Mouse (Mus musculus) liver, embryonic 11.5 days (tissue): ENCODE results near the gene Ak1. TPM values are rescaled to one million over a fixed set of nuclear protein-coding genes. Genes with fewer than 3 reads are reported as not detected.

Experiments
- ATAC-seq: fragments of 200-750 bp; cut with Nextera tagmentation; replicated peaks from 2 replicates; pipeline ENCODE4 v1.8.0; 2017; ENCODE audit warnings: moderate number of reproducible peaks, mild to moderate bottlenecking, moderate TSS enrichment, moderate library complexity; ENCODE audit not compliant: low FRiP score
- DNase-seq: peaks from one replicate; pipeline ENCODE4 v3.0.0-alpha.2; 2017; ENCODE audit warnings: low spot score
- H3K27ac ChIP-seq: fragments of 300-500 bp; sonication (generic); 2 replicates; pipeline ENCODE4 v1.5.1; 2014; ENCODE audit warnings: mild to moderate bottlenecking, low read depth, low read length, control low read depth
- H3K27me3 ChIP-seq: fragments of 300-500 bp; sonication (generic); replicated peaks from 2 replicates; pipeline ENCODE4 v1.6.1; 2014; ENCODE audit warnings: low read length, mixed read lengths; ENCODE audit not compliant: control insufficient read depth, insufficient read depth
- H3K36me3 ChIP-seq: fragments of 300-500 bp; sonication (generic); 2 replicates; pipeline ENCODE4 v1.6.1; 2014; ENCODE audit warnings: mild to moderate bottlenecking, low read length, moderate library complexity, mixed read lengths; ENCODE audit not compliant: control insufficient read depth, insufficient read depth
- H3K4me1 ChIP-seq: fragments of 300-500 bp; sonication (generic); replicated peaks from 2 replicates; pipeline ENCODE4 v1.6.1; 2014; ENCODE audit warnings: low read length, mixed read lengths; ENCODE audit not compliant: control insufficient read depth, insufficient read depth
- H3K4me2 ChIP-seq: fragments of 300-500 bp; sonication (generic); 2 replicates; pipeline ENCODE4 v1.6.1; 2014; ENCODE audit warnings: mild to moderate bottlenecking, control low read depth, moderate library complexity
- H3K4me3 ChIP-seq: fragments of 300-500 bp; sonication (generic); 2 replicates; pipeline ENCODE4 v1.5.1; 2014; ENCODE audit warnings: low read depth, low read length, control low read depth
- H3K9ac ChIP-seq: fragments of 300-500 bp; sonication (generic); 2 replicates; pipeline ENCODE4 v1.6.1; 2014; ENCODE audit warnings: low read depth, low read length, control low read depth
- H3K9me3 ChIP-seq: fragments of 300-500 bp; sonication (generic); 2 replicates; pipeline ENCODE4 v1.6.1; 2016; ENCODE audit warnings: low read length, inconsistent platforms, mixed read lengths; ENCODE audit not compliant: control insufficient read depth
- WGBS: fragments of 180-500 bp; shearing (Covaris S2); extraction: QIAGEN DNeasy Blood & Tissue Kit; methylation state at CpG from one replicate; pipeline ENCODE4 v1.1.7; 2014; 5-methylcytosine and 5-hydroxymethylcytosine counted together
- polyA plus RNA-seq: library from polyadenylated mRNA; unstranded; fragments of >200 nt; fragmentation: Nextera tagmentation; extraction: Ambion mirVana; gene quantifications from 2 replicates; pipeline ENCODE4 v1.2.1, GENCODE M21; 2014

The Ak1 gene
- 6.7 and 8.3 TPM in 2 replicates for polyA plus RNA-seq

DNA sequence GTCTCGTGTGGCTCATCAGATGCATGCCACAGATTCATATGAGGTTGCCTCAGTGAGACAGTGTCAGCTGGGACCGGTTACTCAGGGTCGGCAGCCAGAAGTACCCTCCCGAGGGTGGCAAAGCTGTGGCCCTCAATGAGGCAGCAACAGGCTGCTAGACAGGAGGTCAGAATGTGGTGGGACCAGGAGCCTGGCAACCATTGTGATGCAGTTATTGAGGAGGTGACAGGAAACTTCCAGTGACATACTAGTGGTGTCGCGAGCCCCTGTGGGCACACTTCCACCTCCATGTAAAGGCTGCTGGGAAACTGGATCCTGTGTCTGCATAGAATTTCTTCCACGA is at the start of gene Ak1:
Gene Ak1 (plus strand): TSS at position 242 of the 343 bp plus-strand sequence.
- DNase-seq (no peak), ATAC-seq (no peak)
- 47% methylated on average over 7 of the region's 7 CpGs for WGBS
- Histone ChIP-seq H3K9me3 (no peaks in the 10 kb centered on the region), H3K9ac (0 out of 2 replicates have a peak within 1 kb of the TSS, but pooled peaks have one; percentile 5), H3K4me1 (peaks cover 46% of the 10 kb centered on the region), H3K4me3 (no peak within 1 kb of the TSS), H3K27me3 (no peaks in the 10 kb centered on the region), H3K27ac (peak within 1 kb of the TSS; percentile 64), H3K36me3 (peaks cover 23% of the 10 kb centered on the region), H3K4me2 (0 out of 2 replicates have a peak within 1 kb of the TSS, but pooled peaks have one; percentile 23)

DNA sequence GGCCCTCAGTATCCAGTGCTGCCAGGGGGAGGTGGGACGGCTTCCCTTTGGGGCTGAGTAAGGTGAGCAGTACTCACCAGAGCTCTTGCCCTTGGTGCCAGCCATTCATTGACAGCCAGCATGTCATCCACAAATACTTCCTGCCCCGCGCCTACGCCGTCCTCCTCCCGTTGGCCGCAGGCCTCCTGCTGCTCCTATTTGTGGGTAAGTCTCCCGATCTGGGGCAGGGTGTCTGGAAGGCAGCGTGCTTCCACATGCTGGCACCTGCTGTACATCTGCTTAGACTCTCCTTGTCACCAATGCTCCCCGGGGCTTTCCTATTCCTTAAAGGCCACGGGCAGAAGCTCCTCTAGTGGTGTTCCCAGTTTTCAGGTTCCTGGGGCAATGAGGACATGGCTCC is 49.4 kb upstream of the Ak1 start:
- Histone ChIP-seq H3K27ac (no peak overlapping the region), H3K36me3 (peaks cover 7% of the 10 kb centered on the region), H3K4me2 (peak overlapping the region; percentile 81), H3K27me3 (peaks cover 12% of the 10 kb centered on the region), H3K4me3 (no peak overlapping the region; the same call in 1 of the 2 replicates), H3K9me3 (no peaks in the 10 kb centered on the region), H3K4me1 (peaks cover 14% of the 10 kb centered on the region), H3K9ac (no peak overlapping the region; the same call in 1 of the 2 replicates)
- WGBS = 90% methylated on average over 11 of the region's 11 CpGs
- no peak for ATAC-seq
- no peak for DNase-seq

DNA sequence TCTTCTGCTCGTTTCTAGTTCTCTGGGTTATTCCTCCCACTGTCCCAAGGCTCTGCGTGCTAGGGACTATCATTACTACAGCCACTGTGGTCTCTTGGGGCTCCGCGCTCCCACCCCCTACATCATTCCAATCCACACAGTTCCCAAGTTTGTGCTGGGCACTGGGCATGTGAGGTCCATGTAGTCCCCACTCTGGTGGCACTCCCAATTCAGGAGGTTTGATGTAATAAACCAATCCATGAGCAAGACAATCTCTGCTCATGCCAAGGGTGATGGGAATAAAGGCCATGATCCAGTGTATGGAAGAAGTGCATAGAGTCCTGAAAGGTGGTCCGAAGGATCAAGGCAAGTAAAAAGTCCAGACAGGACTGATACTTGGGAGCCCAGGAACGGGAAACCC is 47.1 kb upstream of the Ak1 start, which contains the start of gene Pip5kl1:
Gene Pip5kl1 (plus strand): TSS at position 301 of the 400 bp plus-strand sequence.
- 80% methylated on average over 6 of the region's 6 CpGs for WGBS
- ATAC-seq (no peak), DNase-seq (no peak)
- 0 out of 2 replicates have a peak, but pooled peaks cover 4% of the 10 kb centered on the region for H3K36me3 ChIP-seq
- H3K27me3 ChIP-seq = peaks cover 32% of the 10 kb centered on the region
- peak within 1 kb of the TSS; percentile 42 for H3K4me3 ChIP-seq
- H3K27ac ChIP-seq = no peak within 1 kb of the TSS
- H3K9me3 ChIP-seq = no peaks in the 10 kb centered on the region
- H3K4me2 ChIP-seq = peak within 1 kb of the TSS; percentile 79
- no peak within 1 kb of the TSS for H3K9ac ChIP-seq
- H3K4me1 ChIP-seq = peaks cover 14% of the 10 kb centered on the region

DNA sequence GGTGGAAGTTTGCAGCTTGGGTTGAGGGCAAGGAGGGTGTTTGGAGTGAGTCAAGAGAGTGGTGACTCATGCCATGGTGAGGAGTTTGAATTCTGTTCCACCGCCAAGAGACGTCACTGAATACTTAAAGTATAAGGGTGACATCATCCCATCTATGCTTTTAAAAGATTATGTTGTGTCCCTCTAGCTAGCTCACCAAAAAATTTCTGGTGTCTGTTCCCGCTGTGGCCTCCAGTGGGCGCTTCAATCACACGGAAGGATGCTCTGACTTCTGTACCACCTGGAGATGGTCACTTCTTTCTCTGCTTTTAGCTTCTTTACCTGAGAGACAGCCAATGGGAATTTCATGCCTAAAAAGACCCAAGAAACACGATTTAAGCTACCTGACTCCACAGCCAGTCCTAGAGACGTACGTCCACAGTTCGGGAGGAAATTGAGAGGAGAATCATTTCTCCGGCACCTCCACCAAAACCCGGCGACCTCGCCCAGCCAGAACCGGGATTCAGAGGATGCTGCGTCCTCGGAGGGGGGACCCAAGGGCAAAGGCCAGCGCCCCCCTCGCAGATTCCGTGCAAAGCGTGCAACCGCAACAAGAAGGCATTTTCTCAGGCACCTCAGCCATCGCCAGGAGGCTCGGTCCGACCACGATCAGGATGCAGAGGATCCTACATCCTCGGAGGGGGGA is 46.5 kb upstream of the Ak1 start:
- H3K4me3 ChIP-seq = peak overlapping the region; percentile 42
- H3K36me3 ChIP-seq = 0 out of 2 replicates have a peak, but pooled peaks cover 4% of the 10 kb centered on the region
- 8% methylated on average over 26 of the region's 26 CpGs for whole genome bisulfite sequencing
- no peak overlapping the region for H3K27ac ChIP-seq
- H3K9me3 ChIP-seq = no peaks in the 10 kb centered on the region
- no peak overlapping the region for H3K9ac ChIP-seq
- H3K4me2 ChIP-seq = peak overlapping the region; percentile 79
- ATAC-seq = no peak; the same call in 1 of the 2 replicates
- DNase-seq = no peak
- H3K4me1 ChIP-seq = peaks cover 14% of the 10 kb centered on the region
- peaks cover 37% of the 10 kb centered on the region for H3K27me3 ChIP-seq

DNA sequence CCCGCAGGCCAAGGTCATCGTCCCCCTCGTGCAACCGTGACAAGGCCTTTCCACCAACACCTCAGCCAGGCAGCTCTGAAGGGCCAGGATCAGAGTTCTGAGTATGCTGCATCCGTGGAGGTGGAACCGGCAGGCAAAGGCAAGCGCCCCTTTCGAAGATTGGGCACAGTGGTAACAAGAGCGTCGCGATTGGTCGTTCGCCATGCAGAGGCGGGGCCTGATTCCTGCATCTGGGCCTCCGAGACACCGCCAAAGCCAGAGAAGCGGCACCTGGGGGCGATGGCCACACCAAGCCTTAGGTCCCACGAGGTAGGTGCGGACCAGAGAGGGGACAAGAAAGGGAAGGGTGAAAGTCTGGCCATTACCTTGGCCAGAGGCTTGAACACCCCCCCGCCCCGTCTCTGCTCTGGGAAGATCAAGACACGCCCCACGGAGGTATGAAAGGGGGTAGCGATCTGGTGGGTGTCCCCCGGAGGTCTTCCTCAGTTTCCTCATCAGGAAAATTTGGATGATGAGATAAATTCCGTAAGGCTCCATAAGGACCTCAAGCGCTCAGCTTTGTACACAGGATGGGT is 45.9 kb upstream of the Ak1 start, which contains the start of gene 9430097D07Rik:
Gene 9430097D07Rik (minus strand): TSS at position 99 of the 575 bp plus-strand sequence.
- no peak within 1 kb of the TSS for H3K9ac ChIP-seq
- WGBS = 9% methylated on average over 28 of the region's 28 CpGs
- H3K4me2 ChIP-seq = peak within 1 kb of the TSS; percentile 79
- H3K4me3 ChIP-seq = peak within 1 kb of the TSS; percentile 42
- no peaks in the 10 kb centered on the region for H3K9me3 ChIP-seq
- H3K27me3 ChIP-seq = peaks cover 41% of the 10 kb centered on the region
- 0 out of 2 replicates have a peak, but pooled peaks cover 4% of the 10 kb centered on the region for H3K36me3 ChIP-seq
- H3K4me1 ChIP-seq = peaks cover 14% of the 10 kb centered on the region
- DNase-seq = no peak
- ATAC-seq = peak; percentile 56; the same call in 1 of the 2 replicates
- no peak within 1 kb of the TSS for H3K27ac ChIP-seq

DNA sequence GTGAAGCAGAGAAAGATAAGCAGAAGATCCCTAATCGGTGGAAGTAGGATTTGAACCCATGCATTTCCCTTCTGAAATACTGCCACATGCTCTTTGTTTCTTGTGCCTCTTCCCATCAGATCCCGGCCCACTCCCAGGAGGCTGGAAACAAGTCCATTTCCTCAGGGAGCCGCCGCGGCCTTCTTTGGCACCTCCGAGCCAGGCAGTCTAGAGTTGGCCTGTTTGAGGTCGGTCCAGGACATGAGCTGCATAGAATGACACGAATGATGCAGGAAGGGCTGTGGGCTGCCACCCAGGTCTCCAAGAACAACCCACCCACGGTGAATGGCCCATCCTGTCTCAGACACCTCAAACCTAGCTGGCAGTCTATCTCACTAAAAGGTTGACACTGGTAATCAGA is 45.0 kb upstream of the Ak1 start:
- Histone ChIP-seq H3K27ac (no peak overlapping the region), H3K36me3 (0 out of 2 replicates have a peak, but pooled peaks cover 4% of the 10 kb centered on the region), H3K9me3 (no peaks in the 10 kb centered on the region), H3K4me2 (no peak overlapping the region), H3K27me3 (peaks cover 41% of the 10 kb centered on the region), H3K4me1 (peaks cover 14% of the 10 kb centered on the region), H3K9ac (no peak overlapping the region), H3K4me3 (no peak overlapping the region)
- DNase-seq = no peak
- WGBS = 84% methylated on average over 9 of the region's 9 CpGs
- ATAC-seq = no peak

DNA sequence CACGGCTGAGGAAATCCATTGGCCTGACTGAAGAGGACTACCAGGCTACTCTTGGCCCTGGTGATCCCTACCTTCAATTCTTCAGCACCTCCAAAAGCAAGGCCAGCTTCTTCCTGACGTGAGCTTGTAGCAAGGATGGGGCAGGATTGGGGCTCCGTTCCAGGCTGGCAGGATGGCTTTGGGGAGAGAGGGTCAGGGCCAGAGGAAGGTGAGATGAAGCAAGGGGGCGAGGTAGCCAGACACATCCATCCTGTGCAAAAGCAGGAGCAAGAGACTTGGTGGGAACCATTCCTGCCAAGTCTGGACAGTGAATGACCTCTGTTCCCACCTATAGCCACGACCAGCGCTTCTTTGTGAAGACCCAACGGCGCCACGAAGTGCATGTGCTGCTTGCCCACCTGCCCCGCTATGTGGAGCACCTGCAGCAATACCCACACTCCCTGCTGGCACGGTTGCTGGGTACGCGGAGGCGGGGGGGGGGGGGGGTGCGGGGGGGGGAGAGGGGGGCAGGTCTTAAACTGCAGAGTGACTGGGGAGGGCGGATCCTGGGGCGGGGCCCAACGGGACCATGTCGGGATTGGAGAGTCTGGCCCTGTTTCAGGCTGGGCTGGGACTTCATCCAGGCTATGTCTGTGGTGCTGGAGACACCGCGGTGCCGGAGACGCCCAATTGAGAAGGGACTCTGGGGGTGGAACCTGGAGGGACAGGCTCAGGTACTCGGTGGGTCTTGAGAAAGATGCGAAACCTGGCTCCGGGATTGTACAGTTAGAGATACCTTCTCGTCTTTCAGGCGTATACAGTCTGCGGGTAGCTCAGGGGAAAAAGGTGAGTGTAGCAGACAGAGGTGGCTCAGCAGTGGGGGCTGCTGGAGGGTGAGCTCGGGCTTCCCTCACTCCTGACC is 43.2 kb upstream of the Ak1 start:
- WGBS = 38% methylated on average over 25 of the region's 30 CpGs
- no peak for ATAC-seq
- Histone ChIP-seq H3K36me3 (0 out of 2 replicates have a peak, but pooled peaks cover under 1% of the 10 kb centered on the region), H3K4me1 (peaks cover 11% of the 10 kb centered on the region), H3K9ac (no peak overlapping the region), H3K4me3 (no peak overlapping the region), H3K4me2 (no peak overlapping the region), H3K27me3 (peaks cover 41% of the 10 kb centered on the region), H3K27ac (no peak overlapping the region), H3K9me3 (no peaks in the 10 kb centered on the region)
- DNase-seq = no peak

DNA sequence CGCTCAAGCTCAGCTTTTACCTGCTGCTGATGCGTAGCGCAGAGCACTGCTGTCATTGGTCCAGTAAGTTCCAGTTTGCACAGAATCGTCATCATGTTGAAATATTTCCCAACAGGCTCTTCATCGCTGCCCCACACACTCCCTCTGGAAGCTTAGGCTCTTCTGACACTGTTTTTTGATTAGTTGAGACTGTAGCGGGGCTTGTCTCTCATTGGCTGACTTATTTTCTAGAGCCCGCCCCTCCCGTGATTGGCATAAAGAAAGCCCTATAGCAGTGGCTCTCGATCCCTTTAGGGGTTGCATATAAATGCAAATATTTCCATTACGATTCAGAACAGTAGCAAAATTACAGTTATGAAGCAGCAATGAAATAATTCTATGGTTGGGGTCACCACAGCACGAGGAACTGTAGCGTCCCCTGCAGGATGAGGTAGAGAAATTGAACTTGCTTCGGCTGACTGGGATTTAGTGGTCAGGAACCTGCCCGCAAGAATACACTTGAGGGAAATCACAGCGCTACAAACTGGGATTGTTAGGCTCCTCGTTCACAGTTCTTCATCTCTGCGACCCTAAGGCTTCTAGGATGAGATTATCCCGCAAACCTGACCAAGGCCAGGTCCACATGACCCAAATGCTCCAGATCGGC is 40.0 kb upstream of the Ak1 start:
- peak overlapping the region; percentile 53 for H3K4me2 ChIP-seq
- peak overlapping the region; percentile 27 for H3K4me3 ChIP-seq
- H3K27me3 ChIP-seq = peaks cover 30% of the 10 kb centered on the region
- no peak for DNase-seq
- no peak overlapping the region for H3K27ac ChIP-seq
- no peak; the same call in 1 of the 2 replicates for ATAC-seq
- H3K36me3 ChIP-seq = no peaks in the 10 kb centered on the region
- 39% methylated on average over 19 of the region's 19 CpGs for WGBS
- no peaks in the 10 kb centered on the region for H3K9me3 ChIP-seq
- H3K9ac ChIP-seq = no peak overlapping the region
- peaks cover 8% of the 10 kb centered on the region for H3K4me1 ChIP-seq
